ENCODE assay signal across 11 mouse cellular contexts in genomic region chr2:71594466-71594865, GRCm38 (mm10). TPM values are rescaled to one million over a fixed set of nuclear protein-coding genes. Genes with fewer than 3 reads are reported as not detected.
DNase-seq lines count a peak whose midpoint lies in the region; ATAC-seq and TF ChIP-seq lines count a peak whose summit lies in the region.
"Had no signal": no experiment of that assay in that cellular context is flagged by ENCODE, and none has a peak within 500 bp of the region (broad histone marks: within the 10 kb centered on the region; RNA-seq: fewer than 3 reads in every experiment).

No protein-coding gene starts in this region.

- H3K4me3 ChIP-seq in kidney, postnatal 0 days (replicated peaks; ENCODE audit: low read depth, low read length) = no peak overlapping the region
- no peak overlapping the region for H3K4me3 ChIP-seq in left cerebral cortex, adult 2 months
- no peak overlapping the region for H3K4me3 ChIP-seq in hindbrain, embryonic 14.5 days (replicated peaks; ENCODE audit: low read length)

- no peak overlapping the region for H3K9ac ChIP-seq in kidney, postnatal 0 days (ENCODE audit: low read depth, low read length)
- no peak overlapping the region for H3K9ac ChIP-seq in hindbrain, embryonic 14.5 days

- TF ChIP-seq POLR2A in brain, embryonic 14.5 days (IDR thresholded peaks at IDR 0.05; ENCODE audit: borderline replicate concordance, extremely low read depth, insufficient read depth, insufficient read length, poor library complexity, severe bottlenecking) = no peak

- WGBS in kidney, postnatal 0 days = 51% methylated on average over 7 of the region's 7 CpGs
- WGBS in hindbrain, embryonic 14.5 days = 76% methylated on average over 7 of the region's 7 CpGs

- H3K4me1 ChIP-seq in kidney, postnatal 0 days (replicated peaks; ENCODE audit: insufficient read depth, low read length) = no peaks in the 10 kb centered on the region
- no peaks in the 10 kb centered on the region for H3K4me1 ChIP-seq in hindbrain, embryonic 14.5 days (replicated peaks; ENCODE audit: control insufficient read depth, insufficient read depth, low read length)

- no peak overlapping the region for H3K4me2 ChIP-seq in kidney, postnatal 0 days (ENCODE audit: low read length)
- H3K4me2 ChIP-seq in hindbrain, embryonic 14.5 days (replicated peaks) = no peak overlapping the region

- intact Hi-C loops in left cerebral cortex, adult 2 months (cut with DNase I) = no loop called here

- no peaks in the 10 kb centered on the region for H3K27me3 ChIP-seq in kidney, postnatal 0 days (ENCODE audit: insufficient read depth, low read length)
- no peaks in the 10 kb centered on the region for H3K27me3 ChIP-seq in hindbrain, embryonic 14.5 days (ENCODE audit: control insufficient read depth, insufficient read depth, low read length)

- TF ChIP-seq CTCF in kidney, postnatal 0 days (IDR thresholded peaks at IDR 0.05; ENCODE audit: low read depth) = no peak
- TF ChIP-seq CTCF in brain, embryonic 14.5 days (IDR thresholded peaks at IDR 0.05; ENCODE audit: borderline replicate concordance, extremely low read depth, insufficient read depth, insufficient read length) = no peak
- no peak for TF ChIP-seq CTCF in left cerebral cortex, adult 2 months (IDR thresholded peaks at IDR 0.05)

- no peak overlapping the region for H3K27ac ChIP-seq in kidney, postnatal 0 days
- no peak overlapping the region for H3K27ac ChIP-seq in left cerebral cortex, adult 2 months
- H3K27ac ChIP-seq in hindbrain, embryonic 14.5 days = no peak overlapping the region

- ATAC-seq in kidney, postnatal 0 days (replicated peaks; ENCODE audit: low FRiP score, low read depth) = no peak
- peak; percentile 78 for ATAC-seq in megakaryocyte progenitor cell, adult 5-6 weeks (replicated peaks; ENCODE audit: poor library complexity)
- ATAC-seq in hindbrain, embryonic 14.5 days (ENCODE audit: low FRiP score) = no peak

- H3K9me3 ChIP-seq in kidney, postnatal 0 days (replicated peaks; ENCODE audit: low read length) = no peaks in the 10 kb centered on the region
- no peaks in the 10 kb centered on the region for H3K9me3 ChIP-seq in hindbrain, embryonic 14.5 days (ENCODE audit: control insufficient read depth, low read length)

- DNase-seq in kidney, postnatal 0 days (ENCODE audit: low spot score) = peak; percentile 13
- DNase-seq in kidney, postnatal 10 days = no peak
- peak; percentile 17 for DNase-seq in Muller cell, postnatal 12 days (ENCODE audit: inconsistent ontology term)
- DNase-seq in brain, embryonic 14.5 days (ENCODE audit: low read depth) = peak; percentile 14
- no peak for DNase-seq in left cerebral cortex, adult 2 months (ENCODE audit: extremely low spot score in 1 of 2, low spot score in 2 of 2)
- no peak for DNase-seq in hindbrain, embryonic 14.5 days (ENCODE audit: low spot score)
- DNase-seq in spleen, postnatal 10 days (ENCODE audit: low spot score in 2 of 2) = no peak
- DNase-seq: cerebellum, postnatal 14 days; kidney, adult 11 months had no signal

- H3K36me3 ChIP-seq in kidney, postnatal 0 days (ENCODE audit: insufficient read depth, low read length) = no peaks in the 10 kb centered on the region
- H3K36me3 ChIP-seq in hindbrain, embryonic 14.5 days (replicated peaks; ENCODE audit: control insufficient read depth, insufficient read depth) = no peaks in the 10 kb centered on the region

RNA-seq across cellular contexts. Expression of gene Dlx2, which starts 47.9 kb away (rescaled TPM):
- not detected in 2 replicates for polyA plus RNA-seq in kidney, postnatal 0 days (2015; fragmentation: Nextera tagmentation; extraction: Ambion mirVana)
- 32.8 and 48.3 TPM in 2 replicates for polyA plus RNA-seq in brain, embryonic 14.5 days (2012; rRNA removed)
- not detected in 2 replicates for total RNA-seq in megakaryocyte progenitor cell, adult 5-6 weeks (2015)
- not detected in 2 replicates for total RNA-seq in megakaryocyte progenitor cell, adult 5-6 weeks (2017)
- total RNA-seq in left cerebral cortex, adult 2 months (2021) = 1 to 10 TPM; 5.7 to 6.9 TPM
- 0.23 and 0.28 TPM in 2 replicates for polyA plus RNA-seq in hindbrain, embryonic 14.5 days (2014; fragmentation: Nextera tagmentation; extraction: Ambion mirVana)
- total RNA-seq: MEL had no signal

Comparison
In these comparisons a context has a peak if more than half of its experiments do, and no peak if none do; other contexts are left out.
1. DNase-seq: peak in kidney, postnatal 0 days (single experiment), Muller cell, postnatal 12 days (single experiment) and brain, embryonic 14.5 days (single experiment); none in kidney, postnatal 10 days (single experiment), left cerebral cortex, adult 2 months (0 of 2), hindbrain, embryonic 14.5 days (single experiment) and spleen, postnatal 10 days (0 of 2).
2. RNA of gene Dlx2, which starts 47.9 kb away (polyA plus RNA-seq): 32.8 to 48.3 TPM in brain, embryonic 14.5 days; 0.23 to 0.28 TPM in hindbrain, embryonic 14.5 days and not detected in kidney, postnatal 0 days; every median in the first group is over 10 times any median in the second.